Mouse (Mus musculus) CD4-positive naive resting alpha-beta T cell, adult 57 days (primary cell): ENCODE measurements around the gene Gm10097. TPM values are rescaled to one million over a fixed set of nuclear protein-coding genes. Genes with fewer than 3 reads are reported as not detected.

Experiments
- total RNA-seq: library from RNA; stranded (reverse); gene quantifications from one replicate; pipeline ENCODE4 v1.2.4, GENCODE M21; 2023

The Gm10097 gene
- total RNA-seq = not detected

GRCm38 (mm10) chr10:5068676-5069265 lies at the start of gene Gm10097:
Gm10097 (plus strand) TSS chr10:5069192.

